Mouse (Mus musculus) stomach, postnatal 0 days (tissue): ENCODE measurements at regions not wholly inside any gene's neighbourhood (a gene's known extent, or its start where the extent isn't known, plus 50 kb on each side); places are given as distances from the start of the nearest gene placed in this dataset.

Source experiments
- CTCF ChIP-seq: IDR thresholded peaks from 2 replicates; pipeline ENCODE4 v1.5.1; 2016; ENCODE audit warnings: antibody characterized with exemption, low read depth, mild to moderate bottlenecking, moderate library complexity
- EP300 ChIP-seq: optimal IDR thresholded peaks from 2 replicates; pipeline ENCODE3; 2016; ENCODE audit warnings: antibody characterized with exemption

DNA sequence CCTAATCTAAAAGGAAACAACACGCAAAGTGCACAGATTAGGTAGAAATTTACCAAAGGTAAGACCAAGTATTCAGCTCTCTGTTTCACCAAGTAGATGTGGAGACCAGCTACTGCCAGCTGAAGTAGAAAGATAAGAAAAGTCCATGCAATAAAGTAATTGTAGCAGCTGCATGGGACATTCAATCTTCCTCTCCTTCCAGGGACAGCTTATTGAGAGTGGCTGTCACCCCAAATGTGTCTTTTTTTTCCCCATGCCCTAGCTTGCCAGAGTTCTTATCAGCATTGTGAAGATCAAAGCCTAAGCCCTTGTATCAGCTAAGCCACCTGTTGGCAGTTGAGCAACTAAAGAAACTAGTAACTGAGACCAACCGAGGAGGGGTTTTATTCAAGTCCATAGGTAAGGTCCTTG lies 541.1 kb upstream of the Dmac1 start:
- TF ChIP-seq CTCF (no peak), EP300 (no peak)
